Comparison of ENCODE assay signal across 7 mouse cellular contexts in the genomic region with DNA sequence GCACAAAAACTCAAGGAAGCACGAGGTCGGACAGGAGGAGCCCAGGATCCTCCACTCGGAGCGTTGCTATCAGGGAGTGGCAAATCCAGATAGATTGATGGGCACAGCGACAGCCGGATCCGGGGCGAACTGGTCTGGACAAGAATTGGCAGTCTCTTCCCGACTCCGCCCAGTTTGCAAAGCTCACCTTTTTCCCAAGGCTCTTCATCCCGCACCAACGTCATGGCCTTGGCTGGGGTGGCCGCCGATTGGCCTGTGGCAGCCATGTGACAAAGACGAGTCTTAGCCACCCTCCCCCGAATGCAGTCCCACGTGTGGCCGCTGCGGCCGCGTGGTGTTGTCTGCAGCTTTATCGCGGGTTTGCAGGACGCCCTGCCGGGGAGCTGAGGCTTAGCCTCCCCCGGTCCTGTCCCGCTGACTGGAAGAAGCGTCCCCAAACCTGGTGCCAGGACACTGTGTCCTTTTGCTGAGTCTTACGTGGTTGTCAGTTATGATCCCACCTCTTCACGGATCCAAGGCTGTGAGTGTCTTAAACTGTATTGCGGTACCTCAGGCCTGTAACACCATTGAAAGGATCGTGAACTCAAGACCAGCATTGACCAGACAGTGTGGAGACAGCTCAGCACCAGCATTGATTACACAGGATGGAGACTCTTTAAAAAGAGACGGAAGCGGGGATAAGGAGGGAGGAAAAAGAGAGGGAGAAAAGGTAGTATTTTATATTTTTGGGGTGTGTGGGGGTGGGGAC. TPM values are rescaled to one million over a fixed set of nuclear protein-coding genes. Genes with fewer than 3 reads are reported as not detected.
DNase-seq lines count a peak whose midpoint lies in the region; ATAC-seq lines count a peak whose summit lies in the region.

No protein-coding gene starts in this region.

- H3K9me3 ChIP-seq in intestine, embryonic 14.5 days (ENCODE audit: control insufficient read depth, low read length) = no peaks in the 10 kb centered on the region
- no peaks in the 10 kb centered on the region for H3K9me3 ChIP-seq in midbrain, embryonic 11.5 days (ENCODE audit: control insufficient read depth, low read length)

- H3K27me3 ChIP-seq in intestine, embryonic 14.5 days (replicated peaks; ENCODE audit: control insufficient read depth, insufficient read depth, low read length) = no peaks in the 10 kb centered on the region
- H3K27me3 ChIP-seq in midbrain, embryonic 11.5 days (ENCODE audit: control insufficient read depth, insufficient read depth, low read length) = no peaks in the 10 kb centered on the region

- DNase-seq in adrenal gland, adult 2 months = peak; percentile 99
- peak; percentile 98 for DNase-seq in embryo, embryonic 11 days
- DNase-seq in gastrocnemius, postnatal 25 days = peak; percentile 96
- DNase-seq in intestine, embryonic 14.5 days (ENCODE audit: low spot score) = peak; percentile 93
- DNase-seq in left cerebral cortex, postnatal 36 days (ENCODE audit: low spot score in 2 of 2) = peak; percentile 94 to 95
- DNase-seq in midbrain, embryonic 11.5 days (ENCODE audit: low spot score, missing footprints) = peak; percentile 98
- peak; percentile 96 for DNase-seq in skeletal muscle tissue, adult 2 months (ENCODE audit: low read depth, low spot score)

- peak overlapping the region; percentile 69 for H3K4me2 ChIP-seq in intestine, embryonic 14.5 days (ENCODE audit: low read length)
- H3K4me2 ChIP-seq in midbrain, embryonic 11.5 days = peak overlapping the region; percentile 77

- 2% methylated on average over 34 of the region's 34 CpGs for WGBS in intestine, embryonic 14.5 days
- 3% methylated on average over 34 of the region's 34 CpGs for WGBS in midbrain, embryonic 11.5 days

- H3K9ac ChIP-seq in intestine, embryonic 14.5 days (ENCODE audit: low read length) = peak overlapping the region; percentile 76
- H3K9ac ChIP-seq in midbrain, embryonic 11.5 days (ENCODE audit: low read length) = peak overlapping the region; percentile 85

- no peaks in the 10 kb centered on the region for H3K36me3 ChIP-seq in intestine, embryonic 14.5 days (ENCODE audit: control insufficient read depth, insufficient read depth, low read length)
- no peaks in the 10 kb centered on the region for H3K36me3 ChIP-seq in midbrain, embryonic 11.5 days (ENCODE audit: control insufficient read depth, insufficient read depth, low read length)

- peak overlapping the region; percentile 47 for H3K4me3 ChIP-seq in intestine, embryonic 14.5 days (ENCODE audit: low read depth, low read length)
- peak overlapping the region; percentile 41 for H3K4me3 ChIP-seq in midbrain, embryonic 11.5 days (ENCODE audit: low read depth, low read length)

- intact Hi-C loops in left cerebral cortex, postnatal 36 days (cut with DNase I) = no loop called here

- peak overlapping the region; percentile 95 for H3K27ac ChIP-seq in intestine, embryonic 14.5 days (ENCODE audit: low read depth)
- peak overlapping the region; percentile 91 for H3K27ac ChIP-seq in midbrain, embryonic 11.5 days (ENCODE audit: low read depth, low read length)

- ATAC-seq in intestine, embryonic 14.5 days (replicated peaks; ENCODE audit: low FRiP score, low TSS enrichment, low read depth) = peak; percentile 99
- peak; percentile 99 for ATAC-seq in midbrain, embryonic 11.5 days (ENCODE audit: low FRiP score)

- peaks cover 9% of the 10 kb centered on the region for H3K4me1 ChIP-seq in intestine, embryonic 14.5 days (replicated peaks; ENCODE audit: control insufficient read depth, insufficient read depth, low read length)
- H3K4me1 ChIP-seq in midbrain, embryonic 11.5 days (ENCODE audit: control insufficient read depth, insufficient read depth, low read length) = peaks cover 10% of the 10 kb centered on the region

RNA-seq across cellular contexts. Expression of a gene that starts 19.3 kb away (rescaled TPM):
- total RNA-seq in adrenal gland, adult 2 months (2021) = 10 to 100 TPM; 76.6 to 96.6 TPM
- 10.6 and 13.9 TPM in 2 replicates for polyA plus RNA-seq in adrenal gland, adult 2 months (2012; rRNA removed)
- total RNA-seq in gastrocnemius, postnatal 25 days (2021) = 10 to 100 TPM; 46.0 to 51.2 TPM
- 67.5 and 69.3 TPM in 2 replicates for polyA plus RNA-seq in intestine, embryonic 14.5 days (2014; fragmentation: Nextera tagmentation; extraction: Ambion mirVana)
- 100 to 1,000 TPM; 105 to 134 TPM for total RNA-seq in left cerebral cortex, postnatal 36 days (2021)
- 68.0 TPM in 2 replicates for polyA plus RNA-seq in midbrain, embryonic 11.5 days (2014; fragmentation: Nextera tagmentation; extraction: Ambion mirVana)

RNA-seq across cellular contexts. Expression of a gene that starts 37.9 kb away (rescaled TPM):
- 10 to 100 TPM; 29.4 to 41.2 TPM for total RNA-seq in adrenal gland, adult 2 months (2021)
- 46.5 and 82.7 TPM in 2 replicates for polyA plus RNA-seq in adrenal gland, adult 2 months (2012; rRNA removed)
- 1 to 10 TPM; 2.4 to 3.1 TPM for total RNA-seq in gastrocnemius, postnatal 25 days (2021)
- 19.5 and 22.5 TPM in 2 replicates for polyA plus RNA-seq in intestine, embryonic 14.5 days (2014; fragmentation: Nextera tagmentation; extraction: Ambion mirVana)
- total RNA-seq in left cerebral cortex, postnatal 36 days (2021) = under 1 TPM; 0.18 to 0.30 TPM
- 0.18 and 0.33 TPM in 2 replicates for polyA plus RNA-seq in midbrain, embryonic 11.5 days (2014; fragmentation: Nextera tagmentation; extraction: Ambion mirVana)

RNA-seq across cellular contexts. Expression of a gene that starts 56.9 kb away (rescaled TPM):
- not detected for total RNA-seq in adrenal gland, adult 2 months (2021)
- not detected in 2 replicates for polyA plus RNA-seq in adrenal gland, adult 2 months (2012; rRNA removed)
- not detected for total RNA-seq in gastrocnemius, postnatal 25 days (2021)
- not detected in 2 replicates for polyA plus RNA-seq in intestine, embryonic 14.5 days (2014; fragmentation: Nextera tagmentation; extraction: Ambion mirVana)
- total RNA-seq in left cerebral cortex, postnatal 36 days (2021) = not detected
- polyA plus RNA-seq in midbrain, embryonic 11.5 days (2014; fragmentation: Nextera tagmentation; extraction: Ambion mirVana) = not detected in 2 replicates

Comparison
In these comparisons a context has a peak if more than half of its experiments do, and no peak if none do; other contexts are left out.
1. Peak in every context shown above with its lines: DNase-seq, ATAC-seq, H3K4me3 ChIP-seq and H3K27ac ChIP-seq.
2. RNA of a gene that starts 37.9 kb away (total RNA-seq): 29.4 to 41.2 TPM in adrenal gland, adult 2 months; 2.4 to 3.1 TPM in gastrocnemius, postnatal 25 days and 0.18 to 0.30 TPM in left cerebral cortex, postnatal 36 days; every median in the first group is over 4 times any median in the second.